Mouse (Mus musculus) retina, postnatal 1 day (tissue): ENCODE data around the gene Nhsl2.

Experiments
- DNase-seq: peaks from one replicate; pipeline ENCODE4 v3.0.0-alpha.2; 2012

Gene Nhsl2

DNA sequence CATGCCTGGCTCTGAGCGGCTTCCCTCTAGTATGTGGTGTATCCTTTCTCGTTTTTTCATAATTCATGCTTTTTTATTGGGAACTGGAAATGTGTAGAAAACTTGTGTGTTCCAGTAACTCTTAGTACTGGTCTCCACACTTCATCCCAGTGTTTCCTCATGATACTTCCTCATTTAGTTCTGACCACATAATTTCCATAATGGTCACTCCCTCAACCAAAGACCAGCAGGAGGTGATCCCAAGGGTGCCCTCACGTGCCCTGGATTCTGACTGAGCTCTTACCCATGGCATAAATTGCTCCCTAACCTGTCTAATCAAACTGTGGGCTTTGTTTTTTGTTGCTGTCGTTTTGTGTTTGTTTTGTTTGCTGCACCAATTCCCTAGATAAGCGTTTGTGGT, 58.1 kb downstream of the Nhsl2 start:
- no peak for DNase-seq

DNA sequence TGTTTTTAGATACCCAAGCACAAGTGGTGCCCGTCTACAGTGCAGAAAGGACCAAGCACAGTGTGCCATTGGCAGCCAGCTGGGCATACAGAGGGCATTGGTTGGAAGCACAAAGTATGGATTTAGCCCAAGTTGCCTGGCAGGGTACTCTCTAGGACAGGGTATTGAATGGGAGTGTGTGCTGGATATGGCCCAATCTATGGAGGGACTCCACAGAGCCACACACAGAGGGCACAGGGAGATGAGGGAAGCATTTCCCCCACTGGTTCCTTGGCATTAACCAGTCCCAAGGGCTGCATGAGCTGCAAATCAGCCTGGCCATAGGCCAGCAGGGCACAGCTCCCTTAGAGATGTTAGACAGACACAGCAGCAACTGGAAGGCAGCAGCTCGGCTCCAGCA, 79.9 kb downstream of the Nhsl2 start:
- DNase-seq = no peak

DNA sequence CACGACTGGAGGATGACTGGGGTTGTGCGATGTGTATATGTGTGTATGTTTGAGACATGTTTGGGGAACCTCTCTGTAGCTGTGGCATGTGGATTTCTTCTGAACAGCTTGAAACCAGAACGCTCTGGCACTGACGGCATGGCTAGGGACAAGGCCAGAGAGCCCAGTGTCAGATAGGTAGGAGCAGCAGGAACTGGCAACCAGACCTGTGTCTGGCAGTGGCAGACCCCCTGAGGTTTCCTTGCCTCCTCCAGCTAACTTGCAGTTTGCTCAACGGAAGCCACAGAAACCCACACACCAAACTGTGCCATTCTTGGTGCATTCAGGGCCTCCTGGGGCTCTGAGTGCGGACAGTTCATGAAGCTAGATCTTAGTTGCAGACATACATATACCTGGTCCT, 81.1 kb downstream of the Nhsl2 start:
- DNase-seq = no peak

DNA sequence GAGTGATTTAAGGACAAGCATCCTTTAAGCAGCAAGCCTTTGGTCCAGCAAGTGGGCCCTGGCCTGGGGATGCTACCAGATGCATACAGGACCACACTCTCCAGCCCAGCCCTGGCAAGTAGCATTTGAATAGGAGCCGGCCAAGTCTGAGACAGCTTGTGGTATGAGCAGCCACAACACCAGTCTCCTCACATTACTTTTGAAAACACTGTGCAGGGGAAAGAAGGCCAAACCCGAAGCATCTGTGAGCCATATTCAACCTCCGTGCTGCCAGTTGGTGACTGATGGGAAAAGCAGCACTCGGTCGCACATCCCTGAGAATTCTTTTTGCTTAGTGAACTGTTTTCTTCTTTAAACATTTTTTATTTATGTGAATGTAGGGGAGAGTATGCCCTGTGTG, 81.8 kb downstream of the Nhsl2 start:
- DNase-seq = no peak

DNA sequence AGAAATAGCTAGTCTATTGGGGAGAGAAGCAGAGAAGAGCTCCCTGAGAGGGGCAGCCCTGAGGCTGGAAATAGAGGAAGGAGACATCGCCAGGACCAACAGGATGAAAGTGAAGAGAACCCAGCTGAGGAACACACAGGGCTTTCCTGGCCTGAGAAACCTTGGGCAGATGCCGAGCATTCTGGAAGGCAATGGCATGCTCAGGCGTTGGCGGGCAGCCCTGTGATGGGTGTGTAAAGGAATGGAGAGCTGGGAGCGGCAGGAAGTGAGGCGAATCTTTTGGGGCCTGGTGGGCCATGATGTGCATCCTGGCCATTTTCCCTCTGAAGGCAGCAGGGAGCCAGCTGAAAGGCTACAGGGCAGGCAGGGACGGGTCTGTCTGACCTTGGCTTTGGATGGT, 83.1 kb downstream of the Nhsl2 start:
- no peak for DNase-seq

DNA sequence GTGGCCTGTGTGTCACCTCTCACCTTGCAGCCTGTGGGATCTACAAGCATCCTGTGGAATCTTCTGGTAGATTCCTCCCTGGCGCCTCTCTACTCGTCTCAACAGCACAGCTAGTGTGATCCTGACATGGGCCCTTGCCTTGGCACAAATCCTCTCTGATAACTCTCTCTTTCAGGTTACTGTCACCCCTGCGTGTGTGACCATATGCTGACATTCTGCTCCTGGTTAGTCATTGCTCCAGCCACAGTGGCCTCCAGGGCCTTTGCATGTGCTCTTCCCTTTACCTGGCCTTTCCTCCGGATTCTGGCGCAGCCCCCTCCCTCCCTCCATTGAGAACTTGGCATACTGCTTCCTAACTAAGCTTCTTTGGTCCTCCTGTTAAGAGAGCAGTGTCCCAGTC, 84.2 kb downstream of the Nhsl2 start:
- no peak for DNase-seq

DNA sequence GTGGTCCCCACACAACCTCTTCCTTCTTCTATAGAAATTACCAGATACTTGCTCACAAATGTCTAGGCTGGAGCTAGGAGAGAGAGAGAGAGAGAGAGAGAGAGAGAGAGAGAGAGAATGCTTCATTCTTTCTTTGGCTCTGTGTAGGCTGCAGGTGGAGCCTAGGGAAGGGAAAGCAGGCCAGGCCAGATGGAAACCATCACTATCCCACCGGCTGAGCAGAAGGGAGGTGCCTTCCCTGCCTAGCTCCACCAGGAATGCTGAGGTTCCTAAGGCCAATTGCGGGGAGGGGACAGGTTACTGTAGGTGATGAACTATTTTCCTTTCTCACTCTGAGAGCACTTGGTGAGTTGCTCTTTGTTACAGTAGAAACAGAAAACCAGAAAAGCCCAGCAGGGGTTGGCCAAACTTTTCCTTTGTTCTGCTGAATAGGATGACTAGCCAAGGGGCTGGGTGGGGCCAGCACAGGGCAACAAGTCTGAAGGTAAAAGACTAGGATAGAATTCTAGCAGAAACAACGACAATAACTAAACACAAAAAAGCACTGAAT, 86.2 kb downstream of the Nhsl2 start:
- no peak for DNase-seq

DNA sequence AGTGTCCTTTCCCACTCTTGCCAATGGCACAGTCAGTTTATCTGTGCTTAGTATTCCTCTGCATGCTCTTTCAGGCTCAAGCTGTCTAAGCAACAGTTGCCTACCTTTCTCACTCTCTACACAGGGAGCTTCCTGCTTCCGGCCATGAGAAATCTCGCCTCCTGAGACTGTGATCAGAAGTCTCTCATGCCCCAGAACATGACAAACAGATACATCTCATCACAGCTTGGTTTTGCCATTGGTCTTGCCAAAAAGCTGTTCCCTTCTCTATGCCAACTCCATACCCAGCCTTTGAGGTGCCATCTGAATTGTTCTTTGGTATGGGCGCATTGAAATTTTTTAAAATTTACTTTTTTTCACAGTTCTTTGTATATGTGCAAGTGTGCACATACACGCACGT, 90.3 kb downstream of the Nhsl2 start:
- no peak for DNase-seq

DNA sequence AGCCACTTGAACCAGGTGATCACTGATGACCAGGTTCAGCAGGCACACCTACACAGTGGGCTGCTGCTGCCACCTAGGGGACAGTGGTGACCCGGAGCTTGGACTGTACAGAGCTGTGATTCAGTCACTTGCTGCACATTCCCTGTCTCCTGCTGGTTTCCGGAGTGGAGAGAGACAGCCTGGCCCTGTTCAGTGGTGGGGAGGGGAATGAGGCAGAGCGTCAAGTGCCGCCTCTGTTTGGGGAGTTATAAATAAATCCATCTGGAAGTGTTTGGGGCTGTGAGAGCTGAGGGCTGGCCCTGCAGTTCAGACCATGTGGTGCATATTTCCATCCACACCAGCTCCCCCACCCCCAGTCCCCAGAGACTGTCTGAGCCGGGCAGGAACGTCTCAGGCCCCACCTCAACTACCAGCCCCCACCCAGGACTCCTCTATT, 93.3 kb downstream of the Nhsl2 start:
- peak; percentile 56 for DNase-seq

DNA sequence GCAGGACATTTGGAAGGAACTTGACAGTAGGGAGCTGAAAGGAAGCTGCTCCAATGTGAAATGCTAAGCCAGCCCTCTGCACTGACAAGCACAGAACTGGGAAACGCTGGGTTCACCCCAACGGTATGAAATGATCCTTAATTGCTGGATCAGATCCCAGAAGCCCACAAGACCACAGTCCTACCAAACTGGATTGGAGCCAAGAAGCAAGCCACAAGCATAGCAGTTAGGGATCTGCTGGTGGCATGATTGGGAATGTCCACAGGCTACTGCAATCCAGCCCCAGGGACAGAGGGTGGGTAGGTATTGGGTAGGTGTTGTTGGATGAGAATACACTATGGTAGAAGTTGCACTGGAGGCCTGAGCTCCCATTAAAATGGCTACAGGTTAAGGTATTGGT, 94.6 kb downstream of the Nhsl2 start:
- no peak for DNase-seq

DNA sequence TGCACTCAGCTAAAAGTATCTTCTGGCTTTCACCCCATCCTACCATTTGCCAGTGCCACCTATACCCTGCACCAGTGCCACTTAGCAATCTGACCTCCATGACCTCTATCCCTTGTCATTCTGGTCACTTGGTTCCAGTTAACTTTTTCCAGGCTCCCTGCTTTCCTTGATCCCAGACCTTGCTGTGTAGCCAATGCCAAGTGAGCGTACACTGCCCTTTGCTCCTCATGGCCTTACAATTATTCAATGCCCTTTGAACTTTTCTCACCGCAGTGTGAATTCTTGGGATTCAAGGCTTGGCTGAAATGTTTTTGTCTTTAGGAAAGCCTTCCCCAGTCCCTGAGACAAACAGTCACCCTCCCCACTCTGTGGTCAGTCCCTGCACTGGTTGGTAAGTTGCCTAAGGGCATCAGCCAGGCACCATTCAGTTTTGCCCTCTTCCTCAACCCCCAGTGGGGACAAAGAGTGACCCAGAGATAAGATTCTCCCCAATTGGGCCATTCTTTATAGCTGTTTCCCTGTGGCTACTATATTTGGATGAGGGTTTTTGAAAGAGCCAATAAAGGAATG, 95.7 kb downstream of the Nhsl2 start:
- no peak for DNase-seq

DNA sequence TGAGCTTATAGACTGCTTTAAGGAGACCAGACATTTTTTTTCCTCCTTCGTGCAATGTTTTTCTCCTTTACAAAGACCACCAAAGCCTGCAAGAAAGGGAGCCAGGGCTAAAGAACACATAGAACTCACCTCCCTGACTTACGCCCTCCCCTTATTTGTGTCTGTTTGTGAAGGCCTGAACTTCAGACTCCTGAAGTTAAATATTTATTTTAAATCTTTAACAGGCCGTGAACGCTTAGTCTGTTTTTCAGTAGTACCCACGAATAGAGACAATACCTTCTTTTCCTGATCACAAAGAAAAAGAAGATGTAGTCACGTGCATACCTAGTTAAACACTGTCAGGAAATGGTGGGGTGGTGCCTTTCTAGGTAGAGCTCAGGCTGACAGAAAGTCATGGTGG, 103.3 kb downstream of the Nhsl2 start:
- DNase-seq = no peak

DNA sequence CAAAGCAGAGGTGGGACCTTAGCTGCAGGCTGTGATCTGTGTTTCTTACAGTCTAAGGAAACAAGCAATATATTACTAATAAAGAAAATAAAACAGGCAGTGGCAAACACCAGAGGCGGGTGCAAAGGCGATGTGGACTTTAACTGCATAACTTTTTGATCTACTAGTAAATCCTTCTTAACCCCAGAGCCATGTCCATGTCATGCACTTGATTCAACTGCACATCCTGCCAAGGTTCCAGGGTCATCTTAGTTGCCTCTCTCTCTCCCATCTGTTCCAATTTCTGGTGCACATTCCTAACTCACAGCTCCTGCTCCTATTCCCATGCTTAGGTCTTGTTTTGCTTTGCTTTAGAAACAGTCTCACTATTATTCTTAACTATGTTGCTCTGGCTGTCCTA, 104.1 kb downstream of the Nhsl2 start:
- no peak for DNase-seq

DNA sequence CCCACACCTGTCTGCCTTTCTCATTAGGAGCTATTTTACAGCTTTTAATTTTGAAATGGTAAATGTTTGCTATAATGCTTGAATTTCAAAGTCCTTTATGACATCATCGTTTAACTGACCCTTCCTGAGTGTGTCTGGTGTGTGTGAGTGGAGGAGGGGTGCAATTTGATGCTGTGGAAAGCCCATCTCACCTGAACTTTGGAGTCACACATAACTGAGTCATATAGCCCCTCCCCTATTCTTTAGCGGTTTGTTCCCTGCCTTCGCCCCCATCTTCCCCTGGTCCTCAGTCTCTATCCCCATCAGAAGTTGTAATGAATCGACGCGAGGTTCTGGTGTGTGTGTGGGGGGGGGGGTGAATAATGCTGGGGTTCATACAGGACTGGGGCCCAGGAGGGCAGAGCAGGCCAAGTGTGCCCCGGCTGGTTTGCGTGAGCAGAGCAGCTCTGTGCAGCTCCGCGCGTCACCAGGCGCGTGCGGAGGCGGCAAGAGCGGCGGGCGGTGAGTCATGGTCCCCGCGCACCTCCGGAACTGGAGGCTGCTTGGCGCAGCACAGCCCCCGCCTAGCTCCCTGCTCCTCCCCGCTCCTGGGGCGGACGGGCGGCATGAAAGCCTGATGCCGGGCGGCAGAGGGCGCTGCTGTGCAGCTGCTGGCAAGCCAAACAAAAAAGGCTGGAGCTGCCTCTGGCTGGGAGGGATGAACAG, 104.8 kb downstream of the Nhsl2 start:
- DNase-seq = peak; percentile 92

DNA sequence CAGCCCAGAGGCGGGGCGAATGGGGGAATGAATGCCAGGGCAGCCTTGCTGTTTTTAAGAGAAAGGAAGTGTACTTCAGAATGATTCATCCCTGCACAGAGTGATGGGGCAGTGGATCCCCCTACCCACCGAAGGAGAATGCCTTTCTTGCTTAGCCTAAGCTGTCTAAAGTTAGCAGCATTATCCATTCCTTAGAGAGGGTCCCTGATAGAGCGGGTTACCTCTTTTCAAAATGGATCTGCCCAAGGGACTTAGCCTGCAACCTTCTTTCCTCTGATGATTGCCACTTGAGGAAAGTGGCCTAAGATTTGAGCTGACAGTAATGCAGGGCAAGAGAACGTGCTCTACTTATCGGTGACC, 105.3 kb downstream of the Nhsl2 start:
- no peak for DNase-seq

DNA sequence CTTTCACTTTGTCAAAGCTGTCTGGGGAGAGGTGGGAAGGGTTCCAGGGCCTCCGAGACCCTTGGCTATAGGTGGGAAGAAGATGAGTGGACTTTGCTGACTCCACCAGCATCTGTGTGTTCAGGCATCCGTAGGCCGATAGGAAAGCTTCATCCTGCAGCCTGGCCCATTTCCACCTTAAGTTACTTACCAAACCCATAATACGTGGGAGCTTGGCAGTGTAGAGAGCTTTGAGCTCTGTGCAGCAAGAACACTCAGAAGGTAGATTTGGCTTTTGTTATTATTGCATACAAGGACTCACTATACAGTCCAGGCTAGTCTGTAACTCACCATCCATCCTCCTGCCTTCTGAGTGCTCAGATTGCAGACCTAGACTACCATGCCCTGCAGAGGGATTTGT, 112.7 kb downstream of the Nhsl2 start:
- DNase-seq = no peak

DNA sequence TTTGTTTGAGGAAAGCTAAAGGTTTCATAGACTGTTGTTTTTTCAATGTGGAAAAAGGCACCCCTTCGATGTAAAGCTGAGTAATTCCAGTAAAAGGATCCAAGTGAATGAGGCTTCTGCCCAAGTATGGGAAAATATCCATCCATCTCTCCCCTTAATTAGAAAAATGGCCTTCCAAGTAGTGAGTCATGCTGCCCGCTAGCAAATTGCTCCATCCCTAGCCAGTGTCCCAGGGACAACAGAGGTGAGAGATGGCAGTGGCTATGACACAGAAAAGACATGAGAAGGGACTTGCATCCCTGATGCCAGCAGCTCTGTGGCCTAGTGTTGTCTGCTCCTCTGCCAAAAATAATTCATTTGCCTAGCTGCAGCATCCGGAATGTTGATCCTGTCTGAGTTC, 114.5 kb downstream of the Nhsl2 start:
- DNase-seq = no peak

DNA sequence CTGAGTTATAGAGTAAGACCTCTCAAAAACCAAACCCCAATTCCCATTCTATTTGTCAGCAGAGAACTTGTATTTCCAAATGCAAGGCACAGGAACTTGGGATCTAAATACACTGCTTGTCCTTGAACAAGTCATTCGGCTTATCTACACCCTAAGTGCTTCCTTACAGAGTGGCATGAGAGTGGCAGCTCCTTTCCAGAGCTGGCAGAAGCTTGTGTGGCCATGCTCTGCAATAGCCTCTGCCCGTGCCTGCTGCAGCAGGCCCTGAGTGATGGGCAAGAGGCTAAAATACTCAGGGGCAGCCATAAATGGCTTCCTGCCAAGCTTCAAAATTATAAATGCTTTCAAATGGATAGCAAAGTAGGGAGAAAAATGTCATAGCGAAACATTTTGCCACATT, 123.8 kb downstream of the Nhsl2 start:
- no peak for DNase-seq

DNA sequence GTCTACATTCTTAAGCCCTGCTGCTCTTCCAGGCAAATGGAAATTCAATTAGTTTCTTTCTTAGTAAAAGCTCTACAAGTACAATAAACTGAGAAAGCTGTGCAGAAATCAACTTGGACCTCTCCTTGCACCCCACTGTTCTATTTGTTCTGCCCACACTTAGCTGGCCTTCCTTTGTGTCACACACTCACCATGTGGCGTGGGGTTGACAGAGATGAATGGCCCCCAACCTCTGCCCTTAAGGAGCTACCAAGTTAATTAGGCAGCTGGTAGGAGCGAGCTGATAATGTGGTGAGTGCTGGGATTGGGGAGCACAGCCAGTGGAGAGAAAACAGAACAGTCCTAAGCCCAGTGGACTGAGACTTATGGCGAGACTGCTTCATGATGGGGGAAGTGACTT, 127.7 kb downstream of the Nhsl2 start:
- no peak for DNase-seq

DNA sequence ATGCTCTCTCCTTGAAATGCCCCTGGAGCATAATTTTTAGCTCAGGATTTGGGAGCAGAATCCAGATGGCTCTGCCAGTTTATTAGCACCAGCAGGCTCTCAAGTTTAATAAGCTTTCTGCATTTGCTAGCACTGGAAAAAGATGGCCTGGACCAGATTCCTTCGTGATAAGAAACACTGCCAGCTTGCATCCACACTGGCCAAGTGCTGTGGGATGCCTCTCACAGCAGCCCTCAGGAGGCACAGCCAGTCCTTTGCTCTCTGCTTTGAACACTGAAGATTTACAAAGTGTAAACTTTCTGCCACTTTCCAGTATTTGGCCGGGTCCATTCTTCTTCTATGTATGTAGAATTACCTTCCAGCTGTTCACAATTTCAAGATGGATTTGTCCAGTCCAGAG, 129.7 kb downstream of the Nhsl2 start:
- DNase-seq = no peak

DNA sequence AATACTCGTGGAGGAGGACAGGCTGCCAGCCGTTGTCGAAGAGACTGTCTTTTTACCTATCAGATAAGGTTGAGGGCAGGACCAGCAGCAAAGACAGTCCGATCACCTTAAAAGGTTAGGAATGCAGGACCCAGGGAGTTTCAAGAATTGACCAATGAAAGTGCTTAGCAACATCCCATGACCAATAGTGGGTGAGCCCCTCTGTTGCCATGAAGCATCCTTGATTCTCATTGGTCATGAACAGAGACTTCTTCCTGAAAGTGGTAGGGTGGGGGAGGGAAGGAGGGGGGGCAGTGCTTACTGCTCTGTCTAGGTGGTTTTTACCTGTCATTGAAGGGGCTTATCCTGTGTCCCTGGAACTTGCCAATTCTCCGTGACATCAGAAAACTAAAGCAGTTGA, 130.1 kb downstream of the Nhsl2 start:
- peak; percentile 23 for DNase-seq

DNA sequence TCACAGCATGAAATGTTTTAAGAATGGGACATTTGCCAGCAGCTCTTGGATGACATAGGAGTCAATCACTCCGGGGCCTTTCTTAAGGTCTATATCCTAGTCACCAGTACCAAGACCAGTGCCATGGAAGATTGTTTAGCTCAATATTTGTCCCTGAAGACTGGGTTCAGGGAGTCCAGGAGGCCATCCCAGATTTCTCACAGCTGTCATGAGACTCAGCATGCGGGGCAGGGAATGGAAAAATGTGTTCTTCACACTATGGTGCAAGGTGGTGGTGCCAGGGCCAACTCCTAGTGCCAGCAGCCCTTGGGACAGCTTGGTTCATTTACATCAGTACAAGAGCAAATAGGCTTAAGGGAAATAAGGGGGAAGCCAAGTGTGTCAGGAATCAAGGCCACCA, 131.4 kb downstream of the Nhsl2 start:
- no peak for DNase-seq

DNA sequence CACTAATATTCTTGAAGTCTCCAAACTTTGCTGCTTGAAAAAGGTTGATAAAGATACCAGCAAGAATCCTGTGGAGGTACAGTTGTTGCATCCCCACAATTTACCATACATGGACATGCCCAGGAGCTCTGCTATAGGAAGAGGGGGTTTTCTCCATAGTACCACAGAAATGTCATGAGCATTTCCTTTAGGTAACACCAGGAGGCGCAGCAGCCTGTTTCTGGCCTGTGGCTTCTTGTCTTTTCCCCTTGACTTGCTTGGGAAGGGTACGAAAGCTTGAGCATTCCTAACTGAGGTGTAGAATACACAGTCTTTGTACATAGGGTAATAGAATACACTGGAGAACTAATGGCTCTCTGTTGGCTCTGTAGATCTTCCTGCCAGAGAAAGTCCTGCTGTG, 132.3 kb downstream of the Nhsl2 start:
- DNase-seq = peak; percentile 21

DNA sequence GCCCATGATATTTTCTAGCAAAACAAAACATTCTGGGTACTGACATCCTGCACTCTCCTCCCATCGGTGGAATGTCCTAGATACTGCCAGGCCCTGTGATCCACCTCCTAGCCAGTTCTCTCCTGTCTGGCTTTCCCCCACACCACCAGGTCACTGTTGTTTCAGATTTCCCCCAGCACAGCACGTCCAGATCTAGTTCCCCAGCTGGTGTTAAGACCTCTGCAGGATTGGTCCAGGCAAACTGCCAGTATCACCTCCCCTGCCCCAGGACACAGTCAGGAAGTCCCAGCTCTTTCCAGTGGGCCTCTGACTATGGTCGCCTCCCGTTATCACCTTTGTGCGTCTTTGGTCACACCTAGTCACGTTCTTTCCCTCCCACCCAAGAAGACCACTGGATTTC, 134.5 kb downstream of the Nhsl2 start:
- no peak for DNase-seq
